Mouse (Mus musculus): ENCODE data around the gene Camsap2. TPM values are rescaled to one million over a fixed set of nuclear protein-coding genes. Genes with fewer than 3 reads are reported as not detected.
A peak's percentile ranks its signal among the peaks of the same experiment; 100 is the strongest.

Camsap2 gene
- polyA plus RNA-seq (2014; fragmentation: Nextera tagmentation; extraction: Ambion mirVana), result 34.7 and 34.9 TPM in 2 replicates

DNA sequence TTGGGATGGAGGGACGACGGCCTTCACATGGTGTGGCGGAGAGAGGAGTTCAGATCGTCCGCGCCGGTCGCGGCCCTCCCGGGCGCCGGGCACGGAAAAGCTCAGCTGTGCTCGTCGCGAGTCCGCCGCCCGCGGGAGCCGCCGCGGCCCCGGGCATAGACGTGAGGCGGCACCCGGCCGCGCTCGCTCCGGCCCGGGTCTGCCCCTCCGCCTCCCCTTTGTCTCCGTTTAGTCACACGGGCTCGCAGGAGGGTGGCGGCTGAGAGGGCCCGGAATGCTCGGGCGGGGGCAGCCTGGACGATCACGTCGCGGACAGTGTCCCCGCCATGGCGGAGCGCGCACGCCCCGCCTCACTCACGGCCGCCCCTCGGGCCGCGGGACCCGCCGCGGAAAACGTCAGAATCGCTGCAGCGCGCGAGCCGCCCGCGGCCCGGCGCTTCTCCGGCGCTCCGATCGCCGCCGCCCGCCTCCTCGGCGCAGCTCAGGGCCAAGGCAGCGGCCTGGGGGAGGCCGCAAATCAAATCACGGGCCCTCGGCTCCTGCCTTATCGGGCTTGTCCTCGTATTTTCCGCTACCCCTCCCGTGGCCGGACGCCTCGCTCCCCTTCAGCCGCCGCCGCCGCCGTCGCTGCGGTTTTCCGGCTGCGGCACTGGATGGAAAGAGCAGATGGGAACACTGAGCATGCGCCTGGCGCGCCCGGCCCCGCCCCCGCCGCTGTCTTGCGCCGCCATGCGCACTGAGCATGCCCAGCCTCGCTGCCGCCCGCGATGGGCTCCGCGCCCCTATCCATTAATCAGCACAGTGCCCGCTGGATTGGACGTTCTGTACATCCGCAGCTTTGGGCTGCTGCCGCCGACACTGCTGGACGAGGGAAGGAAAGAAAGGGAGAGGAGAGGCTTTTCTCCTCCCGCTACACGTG, at the start of gene Camsap2:
Camsap2 (minus strand) TSS at position 651 of the 919 bp plus-strand sequence.
- Histone ChIP-seq H3K9me3 (ENCODE audit: control insufficient read depth, low read length) (no peaks in the 10 kb centered on the region), H3K4me1 (ENCODE audit: control insufficient read depth, insufficient read depth, low read length) (peaks cover 14% of the 10 kb centered on the region; the same call in 1 of the 2 replicates), H3K9ac (ENCODE audit: low read length) (peak within 1 kb of the TSS; percentile 95), H3K36me3 (ENCODE audit: control insufficient read depth, insufficient read depth, low read length) (no peaks in the 10 kb centered on the region), H3K4me3 (ENCODE audit: low read depth, low read length) (peak within 1 kb of the TSS; percentile 96), H3K27ac (ENCODE audit: low read depth, low read length) (peak within 1 kb of the TSS; percentile 97), H3K4me2 (ENCODE audit: low read depth) (peak within 1 kb of the TSS; percentile 74), H3K27me3 (ENCODE audit: control insufficient read depth, insufficient read depth, low read length) (no peaks in the 10 kb centered on the region)
- ATAC-seq (ENCODE audit: insufficient read depth, low FRiP score, low TSS enrichment), result peak; percentile 95
- under 1% methylated on average over 80 of the region's 121 CpGs for WGBS
- peak; percentile 98 for DNase-seq (ENCODE audit: low spot score)

DNA sequence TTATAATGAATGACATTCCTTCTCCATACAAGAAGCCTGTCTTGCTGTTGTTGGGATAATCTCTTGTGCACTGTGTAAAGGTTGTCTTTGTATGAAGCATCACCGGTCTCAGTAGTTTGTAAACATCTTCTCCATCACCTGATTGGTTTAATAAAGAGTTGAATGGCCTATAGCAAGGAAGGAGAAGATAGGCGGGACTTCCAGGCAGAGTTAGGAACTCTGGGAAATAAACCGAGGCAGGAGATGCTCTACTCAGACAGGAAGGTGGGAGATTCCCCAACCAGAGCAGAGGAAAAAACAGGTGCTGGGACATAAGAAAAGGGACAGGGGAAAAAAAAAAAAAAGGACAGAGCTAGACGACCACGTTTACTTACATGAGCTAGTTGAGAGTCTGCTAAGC, 49.2 kb upstream of the Camsap2 start:
- no peaks in the 10 kb centered on the region for H3K36me3 ChIP-seq (ENCODE audit: control insufficient read depth, insufficient read depth, low read length)
- DNase-seq (ENCODE audit: low spot score) (no peak), ATAC-seq (ENCODE audit: insufficient read depth, low FRiP score, low TSS enrichment) (no peak)
- no peak overlapping the region for H3K4me3 ChIP-seq (ENCODE audit: low read depth, low read length)
- H3K9ac ChIP-seq (ENCODE audit: low read length), result no peak overlapping the region
- H3K27ac ChIP-seq (ENCODE audit: low read depth, low read length), result no peak overlapping the region
- no peaks in the 10 kb centered on the region for H3K9me3 ChIP-seq (ENCODE audit: control insufficient read depth, low read length)
- no peaks in the 10 kb centered on the region for H3K4me1 ChIP-seq (ENCODE audit: control insufficient read depth, insufficient read depth, low read length)
- peak overlapping the region; percentile 25; the same call in 1 of the 2 replicates for H3K4me2 ChIP-seq (ENCODE audit: low read depth)
- H3K27me3 ChIP-seq (ENCODE audit: control insufficient read depth, insufficient read depth, low read length), result no peaks in the 10 kb centered on the region
- WGBS, result 38% methylated on average over 5 of the region's 5 CpGs

DNA sequence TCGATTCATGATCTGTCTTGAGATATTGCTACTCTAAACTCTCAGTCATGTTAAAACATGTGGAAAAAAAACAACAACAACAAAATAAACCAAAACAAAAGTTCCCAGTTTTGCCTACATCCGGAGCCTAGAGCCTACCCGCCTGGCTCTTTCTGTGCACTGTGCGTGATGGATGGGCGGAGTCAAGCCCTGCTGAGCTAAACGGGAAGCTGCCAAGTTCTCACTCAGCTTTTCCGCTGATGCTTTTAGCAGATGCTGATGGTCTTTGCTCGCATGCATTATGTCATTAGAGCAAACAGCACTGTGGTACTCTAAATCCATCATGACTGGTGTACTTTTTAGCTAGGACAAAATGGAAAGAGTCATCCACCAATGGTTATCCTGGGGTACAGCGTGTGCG, 48.6 kb upstream of the Camsap2 start:
- peak; percentile 36 for DNase-seq (ENCODE audit: low spot score)
- Histone ChIP-seq H3K9ac (ENCODE audit: low read length) (no peak overlapping the region), H3K36me3 (ENCODE audit: control insufficient read depth, insufficient read depth, low read length) (no peaks in the 10 kb centered on the region), H3K4me3 (ENCODE audit: low read depth, low read length) (no peak overlapping the region), H3K4me2 (ENCODE audit: low read depth) (peak overlapping the region; percentile 25; the same call in 1 of the 2 replicates), H3K4me1 (ENCODE audit: control insufficient read depth, insufficient read depth, low read length) (no peaks in the 10 kb centered on the region), H3K27me3 (ENCODE audit: control insufficient read depth, insufficient read depth, low read length) (no peaks in the 10 kb centered on the region), H3K27ac (ENCODE audit: low read depth, low read length) (no peak overlapping the region), H3K9me3 (ENCODE audit: control insufficient read depth, low read length) (no peaks in the 10 kb centered on the region)
- 38% methylated on average over 10 of the region's 10 CpGs for WGBS
- no peak for ATAC-seq (ENCODE audit: insufficient read depth, low FRiP score, low TSS enrichment)

DNA sequence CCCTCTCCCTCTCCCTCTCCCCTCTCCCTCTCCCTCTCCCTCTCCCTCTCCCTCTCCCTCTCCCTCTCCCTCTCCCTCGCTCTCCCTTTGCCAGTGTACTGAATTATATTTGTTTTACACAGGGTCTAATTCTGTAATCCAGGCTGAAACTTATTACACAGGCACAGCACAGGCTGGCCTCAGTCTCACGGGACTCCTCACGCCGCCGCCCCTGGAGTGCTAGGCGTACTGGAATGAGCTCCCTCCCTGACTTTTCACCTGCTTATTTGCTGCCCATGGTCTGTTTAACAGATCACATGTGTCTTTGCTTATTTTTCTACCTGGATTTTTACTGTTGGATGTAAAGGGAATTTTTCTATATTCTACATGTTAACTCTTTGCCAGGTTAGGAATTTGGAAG, 41.0 kb upstream of the Camsap2 start:
- Histone ChIP-seq H3K27ac (ENCODE audit: low read depth, low read length) (no peak overlapping the region), H3K4me1 (ENCODE audit: control insufficient read depth, insufficient read depth, low read length) (no peaks in the 10 kb centered on the region), H3K4me3 (ENCODE audit: low read depth, low read length) (no peak overlapping the region), H3K9ac (ENCODE audit: low read length) (no peak overlapping the region), H3K36me3 (ENCODE audit: control insufficient read depth, insufficient read depth, low read length) (no peaks in the 10 kb centered on the region), H3K9me3 (ENCODE audit: control insufficient read depth, low read length) (no peaks in the 10 kb centered on the region), H3K4me2 (ENCODE audit: low read depth) (no peak overlapping the region), H3K27me3 (ENCODE audit: control insufficient read depth, insufficient read depth, low read length) (no peaks in the 10 kb centered on the region)
- ATAC-seq (ENCODE audit: insufficient read depth, low FRiP score, low TSS enrichment) (no peak), DNase-seq (ENCODE audit: low spot score) (no peak)
- 51% methylated on average over 5 of the region's 6 CpGs for WGBS

DNA sequence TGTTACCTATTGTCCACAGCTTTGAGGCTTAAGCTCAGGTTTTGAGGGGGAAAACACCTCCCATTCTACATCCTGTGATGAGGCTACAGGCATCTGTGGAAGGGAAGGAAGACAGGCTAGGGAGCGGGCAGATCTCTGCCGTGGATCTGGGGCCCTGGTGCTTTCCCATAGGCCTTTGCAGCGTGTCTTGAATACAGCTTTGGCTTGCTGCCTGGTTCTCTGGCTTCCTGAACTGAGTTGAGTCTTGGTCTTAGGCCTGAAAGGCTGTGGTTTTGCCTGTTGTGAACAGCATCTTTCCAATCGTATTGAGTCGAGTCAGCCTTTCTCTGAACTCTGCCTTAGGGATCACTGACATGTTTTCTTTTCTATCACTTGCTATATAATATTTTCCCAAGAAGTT, 35.7 kb upstream of the Camsap2 start:
- Histone ChIP-seq H3K4me2 (ENCODE audit: low read depth) (no peak overlapping the region), H3K27ac (ENCODE audit: low read depth, low read length) (no peak overlapping the region), H3K36me3 (ENCODE audit: control insufficient read depth, insufficient read depth, low read length) (no peaks in the 10 kb centered on the region), H3K27me3 (ENCODE audit: control insufficient read depth, insufficient read depth, low read length) (no peaks in the 10 kb centered on the region), H3K9ac (ENCODE audit: low read length) (no peak overlapping the region), H3K4me1 (ENCODE audit: control insufficient read depth, insufficient read depth, low read length) (no peaks in the 10 kb centered on the region), H3K9me3 (ENCODE audit: control insufficient read depth, low read length) (no peaks in the 10 kb centered on the region), H3K4me3 (ENCODE audit: low read depth, low read length) (no peak overlapping the region)
- ATAC-seq (ENCODE audit: insufficient read depth, low FRiP score, low TSS enrichment), result no peak
- no peak for DNase-seq (ENCODE audit: low spot score)
- 84% methylated on average over 5 of the region's 5 CpGs for WGBS

DNA sequence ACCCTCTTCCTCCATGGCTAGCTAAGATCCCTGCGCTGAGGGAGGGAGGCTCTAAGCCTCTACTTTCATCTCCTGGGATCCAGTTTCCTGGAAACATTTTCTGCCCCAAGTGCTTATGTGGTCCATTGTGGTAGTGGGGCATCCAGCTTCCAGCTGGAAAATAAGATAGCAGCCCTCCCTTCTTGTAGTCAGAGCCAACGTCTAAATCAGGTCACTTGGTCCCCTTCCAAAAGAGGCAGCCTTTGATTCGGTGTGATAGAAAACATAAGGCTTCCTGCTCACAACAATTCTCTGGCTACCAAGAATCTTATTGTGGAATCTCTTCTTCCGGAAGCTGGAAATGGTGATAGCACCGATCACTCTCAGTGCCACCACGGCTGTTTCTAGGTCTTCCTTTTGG, 35.3 kb upstream of the Camsap2 start:
- ATAC-seq (ENCODE audit: insufficient read depth, low FRiP score, low TSS enrichment), result no peak
- Histone ChIP-seq H3K4me3 (ENCODE audit: low read depth, low read length) (no peak overlapping the region), H3K4me2 (ENCODE audit: low read depth) (no peak overlapping the region), H3K9me3 (ENCODE audit: control insufficient read depth, low read length) (no peaks in the 10 kb centered on the region), H3K27me3 (ENCODE audit: control insufficient read depth, insufficient read depth, low read length) (no peaks in the 10 kb centered on the region), H3K27ac (ENCODE audit: low read depth, low read length) (no peak overlapping the region), H3K36me3 (ENCODE audit: control insufficient read depth, insufficient read depth, low read length) (no peaks in the 10 kb centered on the region), H3K9ac (ENCODE audit: low read length) (no peak overlapping the region), H3K4me1 (ENCODE audit: control insufficient read depth, insufficient read depth, low read length) (no peaks in the 10 kb centered on the region)
- DNase-seq (ENCODE audit: low spot score), result no peak
- WGBS, result 83% methylated on average over 6 of the region's 6 CpGs

DNA sequence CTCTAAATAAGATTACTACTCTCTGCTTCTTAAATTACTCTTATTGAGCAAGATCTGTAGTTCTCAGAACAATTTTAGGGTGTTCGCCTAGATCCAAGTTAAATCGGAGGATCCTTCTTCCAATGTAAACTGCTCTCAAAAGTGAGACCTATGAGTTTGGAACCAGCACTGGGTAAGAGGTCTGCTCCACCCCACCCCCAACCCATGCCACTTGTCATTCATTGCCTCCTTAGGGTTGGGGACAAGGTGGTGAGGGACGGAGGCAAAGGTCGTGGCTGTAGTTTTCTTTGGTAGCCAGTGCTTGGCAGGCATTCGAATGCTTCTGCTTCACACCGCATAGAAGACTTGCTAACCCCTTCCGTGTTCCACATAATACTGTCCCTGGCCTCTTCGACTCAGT, 34.7 kb upstream of the Camsap2 start:
- Histone ChIP-seq H3K27me3 (ENCODE audit: control insufficient read depth, insufficient read depth, low read length) (no peaks in the 10 kb centered on the region), H3K4me2 (ENCODE audit: low read depth) (no peak overlapping the region), H3K9ac (ENCODE audit: low read length) (no peak overlapping the region), H3K9me3 (ENCODE audit: control insufficient read depth, low read length) (no peaks in the 10 kb centered on the region), H3K4me3 (ENCODE audit: low read depth, low read length) (no peak overlapping the region), H3K36me3 (ENCODE audit: control insufficient read depth, insufficient read depth, low read length) (no peaks in the 10 kb centered on the region), H3K27ac (ENCODE audit: low read depth, low read length) (no peak overlapping the region), H3K4me1 (ENCODE audit: control insufficient read depth, insufficient read depth, low read length) (no peaks in the 10 kb centered on the region)
- no peak for ATAC-seq (ENCODE audit: insufficient read depth, low FRiP score, low TSS enrichment)
- WGBS, result 92% methylated on average over 8 of the region's 8 CpGs
- no peak for DNase-seq (ENCODE audit: low spot score)

DNA sequence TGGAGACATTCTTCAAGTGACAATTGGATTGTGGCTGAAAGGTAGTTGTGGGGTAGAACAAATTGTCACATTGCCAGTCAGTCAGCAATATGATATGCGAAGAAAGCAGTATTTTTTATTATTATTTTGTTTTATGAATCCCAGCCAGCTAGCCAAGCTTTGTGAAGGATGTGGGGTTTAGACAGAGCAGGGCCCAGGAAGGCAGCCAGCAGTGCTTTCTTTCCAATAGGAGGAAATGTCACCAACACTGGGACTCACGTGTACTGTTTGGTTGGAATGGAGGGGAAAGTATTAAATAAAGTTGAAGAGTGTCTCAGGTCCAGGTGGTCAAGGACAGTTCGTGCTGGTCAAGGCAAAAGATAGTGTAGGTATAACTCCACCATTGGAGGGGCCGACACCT, 34.3 kb upstream of the Camsap2 start:
- no peak overlapping the region for H3K4me3 ChIP-seq (ENCODE audit: low read depth, low read length)
- ATAC-seq (ENCODE audit: insufficient read depth, low FRiP score, low TSS enrichment) (no peak), DNase-seq (ENCODE audit: low spot score) (no peak)
- H3K27ac ChIP-seq (ENCODE audit: low read depth, low read length), result no peak overlapping the region
- no peaks in the 10 kb centered on the region for H3K36me3 ChIP-seq (ENCODE audit: control insufficient read depth, insufficient read depth, low read length)
- H3K27me3 ChIP-seq (ENCODE audit: control insufficient read depth, insufficient read depth, low read length), result no peaks in the 10 kb centered on the region
- no peak overlapping the region for H3K4me2 ChIP-seq (ENCODE audit: low read depth)
- 90% methylated on average over 4 of the region's 4 CpGs for WGBS
- H3K4me1 ChIP-seq (ENCODE audit: control insufficient read depth, insufficient read depth, low read length), result no peaks in the 10 kb centered on the region
- no peak overlapping the region for H3K9ac ChIP-seq (ENCODE audit: low read length)
- no peaks in the 10 kb centered on the region for H3K9me3 ChIP-seq (ENCODE audit: control insufficient read depth, low read length)

DNA sequence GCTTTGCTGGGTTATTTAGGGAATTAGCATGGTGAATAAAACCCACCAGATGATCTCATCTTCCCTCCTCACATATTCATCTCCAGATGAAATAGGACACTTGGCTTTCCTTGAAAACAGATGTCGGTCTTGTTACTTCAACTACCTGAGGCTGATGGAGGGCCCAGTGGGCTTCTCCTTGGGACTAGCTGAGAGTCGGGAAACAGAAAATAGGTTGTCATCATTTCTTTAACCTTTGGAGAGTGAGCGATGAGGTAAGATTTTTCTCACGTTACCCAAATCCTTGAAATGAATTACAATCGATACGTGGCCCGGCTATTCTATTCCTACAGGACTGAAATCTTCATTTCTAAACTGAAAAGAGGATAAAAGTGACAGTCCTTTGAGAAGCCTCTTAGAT, 33.4 kb upstream of the Camsap2 start:
- Histone ChIP-seq H3K36me3 (ENCODE audit: control insufficient read depth, insufficient read depth, low read length) (no peaks in the 10 kb centered on the region), H3K27ac (ENCODE audit: low read depth, low read length) (no peak overlapping the region), H3K9me3 (ENCODE audit: control insufficient read depth, low read length) (no peaks in the 10 kb centered on the region), H3K27me3 (ENCODE audit: control insufficient read depth, insufficient read depth, low read length) (no peaks in the 10 kb centered on the region), H3K4me3 (ENCODE audit: low read depth, low read length) (no peak overlapping the region), H3K9ac (ENCODE audit: low read length) (no peak overlapping the region), H3K4me2 (ENCODE audit: low read depth) (no peak overlapping the region), H3K4me1 (ENCODE audit: control insufficient read depth, insufficient read depth, low read length) (no peaks in the 10 kb centered on the region)
- DNase-seq (ENCODE audit: low spot score), result no peak
- ATAC-seq (ENCODE audit: insufficient read depth, low FRiP score, low TSS enrichment), result no peak
- WGBS, result 94% methylated on average over 7 of the region's 7 CpGs

Data from neural tube, embryonic 11.5 days (tissue).